Mouse (Mus musculus) liver, embryonic 14.5 days (tissue): ENCODE data around the gene Mmp10.

Experiments
- CTCF ChIP-seq: IDR thresholded peaks from 2 replicates; pipeline ENCODE4 v1.5.1; 2016; ENCODE audit warnings: antibody characterized with exemption, low read depth, control low read depth
- EP300 ChIP-seq: IDR thresholded peaks from 2 replicates; pipeline ENCODE4 v1.6.1; 2016; ENCODE audit warnings: antibody characterized with exemption, low read depth

DNA sequence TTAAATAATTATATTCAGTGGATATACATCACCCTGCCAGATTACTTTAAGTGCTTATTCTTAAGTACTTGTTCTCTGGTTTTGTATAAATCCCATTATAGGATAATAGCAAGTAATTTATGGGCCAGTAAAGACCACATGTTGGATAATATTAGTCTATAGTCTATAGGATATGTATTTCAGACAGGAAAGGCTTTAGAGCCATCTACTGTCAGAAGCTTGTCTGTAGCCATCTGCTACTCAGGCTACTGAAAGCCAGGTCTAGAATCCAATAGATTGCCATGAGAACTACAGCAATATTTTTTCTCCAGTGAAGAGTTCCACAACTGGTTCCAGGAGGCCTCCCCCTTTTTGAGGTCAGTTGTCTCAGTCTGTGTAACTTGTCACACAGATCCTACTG is 40.6 kb downstream of the Mmp10 start:
- TF ChIP-seq CTCF, result no peak
- TF ChIP-seq EP300, result no peak
